Mouse (Mus musculus) heart, embryonic 15.5 days (tissue): Measurements from ENCODE around the gene Tbx5. TPM values are rescaled to one million over a fixed set of nuclear protein-coding genes. Genes with fewer than 3 reads are reported as not detected.
A peak's percentile ranks its signal among the peaks of the same experiment; 100 is the strongest.

Source experiments
- ATAC-seq: fragments of 200-750 bp; cut with Nextera tagmentation; replicated peaks from 2 replicates; pipeline ENCODE4 v1.8.0; 2017; ENCODE audit warnings: low read depth, moderate TSS enrichment; ENCODE audit not compliant: insufficient number of reproducible peaks, insufficient read depth, low FRiP score
- H3K27ac ChIP-seq: fragments of 300-500 bp; sonication (generic); 2 replicates; pipeline ENCODE4 v1.5.1; 2015; ENCODE audit warnings: mild to moderate bottlenecking, inconsistent platforms
- H3K27me3 ChIP-seq: fragments of 300-500 bp; sonication (generic); 2 replicates; pipeline ENCODE4 v1.6.1; 2015; ENCODE audit warnings: inconsistent platforms
- H3K36me3 ChIP-seq: fragments of 300-500 bp; sonication (generic); 2 replicates; pipeline ENCODE4 v1.6.1; 2015; ENCODE audit warnings: mild to moderate bottlenecking, inconsistent platforms
- H3K4me1 ChIP-seq: fragments of 300-500 bp; sonication (generic); replicated peaks from 2 replicates; pipeline ENCODE4 v1.6.1; 2015; ENCODE audit warnings: inconsistent platforms
- H3K4me2 ChIP-seq: fragments of 300-500 bp; sonication (generic); 2 replicates; pipeline ENCODE4 v1.6.1; 2015; ENCODE audit warnings: inconsistent platforms, mild to moderate bottlenecking, moderate library complexity
- H3K4me3 ChIP-seq: fragments of 300-500 bp; sonication (generic); 2 replicates; pipeline ENCODE4 v1.5.1; 2015; ENCODE audit warnings: mild to moderate bottlenecking, inconsistent platforms
- H3K9ac ChIP-seq: fragments of 300-500 bp; sonication (generic); 2 replicates; pipeline ENCODE4 v1.6.1; 2015; ENCODE audit warnings: mild to moderate bottlenecking, inconsistent platforms
- H3K9me3 ChIP-seq: fragments of 300-500 bp; sonication (generic); replicated peaks from 2 replicates; pipeline ENCODE4 v1.6.1; 2016; ENCODE audit warnings: inconsistent platforms
- WGBS: fragments of 180-500 bp; shearing (Covaris S2); methylation state at CpG from one replicate; pipeline ENCODE4 v1.1.7; 2015; ENCODE audit warnings: mixed read lengths; 5-methylcytosine and 5-hydroxymethylcytosine counted together
- polyA plus RNA-seq: library from polyadenylated mRNA; unstranded; fragments of >200 nt; fragmentation: Nextera tagmentation; extraction: Ambion mirVana; gene quantifications from 2 replicates; pipeline ENCODE4 v1.2.1, GENCODE M21; 2015

Tbx5 gene
- polyA plus RNA-seq, 1 experiment from 2014 or later, result 30.1 TPM

- Histone ChIP-seq H3K4me1 (peaks cover 29% of the 10 kb centered on the region), H3K27ac (peak overlapping the region; percentile 91), H3K4me3 (peak overlapping the region; percentile 60), H3K4me2 (peak overlapping the region; percentile 73), H3K9me3 (no peaks in the 10 kb centered on the region), H3K9ac (peak overlapping the region; percentile 71), H3K36me3 (no peaks in the 10 kb centered on the region), H3K27me3 (peaks cover 12% of the 10 kb centered on the region; the same call in 1 of the 2 replicates)
- 3% methylated on average over 30 of the region's 30 CpGs for WGBS
- ATAC-seq, result 0 out of 2 replicates have a peak, but pooled peaks have one; percentile 8
These were observed 2.8 kb downstream of the Tbx5 start for GRCm38 (mm10) chr5:119835053-119835867.

- ATAC-seq, result no peak
- H3K27ac ChIP-seq, result peak overlapping the region; percentile 91
- peaks cover 12% of the 10 kb centered on the region; the same call in 1 of the 2 replicates for H3K27me3 ChIP-seq
These were observed 3.4 kb downstream of the Tbx5 start for GRCm38 (mm10) chr5:119835868-119836209.

GRCm38 (mm10) chr5:119836618-119837305 lies 4.3 kb downstream of the Tbx5 start:
- Histone ChIP-seq H3K36me3 (no peaks in the 10 kb centered on the region), H3K4me3 (peak overlapping the region; percentile 60), H3K27me3 (peaks cover 16% of the 10 kb centered on the region), H3K27ac (peak overlapping the region; percentile 91), H3K9me3 (no peaks in the 10 kb centered on the region), H3K4me1 (peaks cover 26% of the 10 kb centered on the region), H3K4me2 (peak overlapping the region; percentile 73), H3K9ac (peak overlapping the region; percentile 72)
- ATAC-seq, result no peak
- 2% methylated on average over 28 of the region's 28 CpGs for WGBS

More at GRCm38 (mm10) chr5:119835868-119836209, 3.4 kb downstream of the Tbx5 start:
- Histone ChIP-seq H3K4me2 (peak overlapping the region; percentile 73), H3K4me1 (peaks cover 30% of the 10 kb centered on the region), H3K36me3 (no peaks in the 10 kb centered on the region), H3K9me3 (no peaks in the 10 kb centered on the region), H3K4me3 (peak overlapping the region; percentile 60), H3K9ac (peak overlapping the region; percentile 71)
- 3% methylated on average over 12 of the region's 12 CpGs for WGBS

- H3K4me1 ChIP-seq, result peaks cover 29% of the 10 kb centered on the region
- 8% methylated on average over 19 of the region's 19 CpGs for WGBS
These were observed 4.8 kb downstream of the Tbx5 start for GRCm38 (mm10) chr5:119837306-119837675.

GRCm38 (mm10) chr5:119837861-119838260 lies 5.4 kb downstream of the Tbx5 start:
- H3K27me3 ChIP-seq, result peaks cover 22% of the 10 kb centered on the region
- peak overlapping the region; percentile 60 for H3K4me3 ChIP-seq
- peak overlapping the region; percentile 73 for H3K4me2 ChIP-seq
- peak overlapping the region; percentile 72 for H3K27ac ChIP-seq
- 24% methylated on average over 3 of the region's 3 CpGs for WGBS
- no peak for ATAC-seq
- no peaks in the 10 kb centered on the region for H3K9me3 ChIP-seq
- H3K4me1 ChIP-seq, result peaks cover 29% of the 10 kb centered on the region
- peak overlapping the region; percentile 65 for H3K9ac ChIP-seq
- H3K36me3 ChIP-seq, result no peaks in the 10 kb centered on the region

More at GRCm38 (mm10) chr5:119837306-119837675, 4.8 kb downstream of the Tbx5 start:
- H3K27ac ChIP-seq, result peak overlapping the region; percentile 91
- H3K9me3 ChIP-seq, result no peaks in the 10 kb centered on the region
- H3K36me3 ChIP-seq, result no peaks in the 10 kb centered on the region
- peak overlapping the region; percentile 73 for H3K4me2 ChIP-seq
- H3K9ac ChIP-seq, result peak overlapping the region; percentile 72
- H3K27me3 ChIP-seq, result peaks cover 22% of the 10 kb centered on the region
- H3K4me3 ChIP-seq, result peak overlapping the region; percentile 60
- no peak for ATAC-seq

- peaks cover 35% of the 10 kb centered on the region for H3K4me1 ChIP-seq
- H3K27ac ChIP-seq, result peak overlapping the region; percentile 72
- no peaks in the 10 kb centered on the region for H3K9me3 ChIP-seq
- H3K9ac ChIP-seq, result peak overlapping the region; percentile 65
- H3K36me3 ChIP-seq, result no peaks in the 10 kb centered on the region
- H3K27me3 ChIP-seq, result peaks cover 24% of the 10 kb centered on the region
- ATAC-seq, result no peak
- H3K4me2 ChIP-seq, result peak overlapping the region; percentile 73
- H3K4me3 ChIP-seq, result peak overlapping the region; percentile 60
- WGBS, result 34% methylated on average over 7 of the region's 7 CpGs
These were observed 6.0 kb downstream of the Tbx5 start for GRCm38 (mm10) chr5:119838441-119838840.

- peaks cover 35% of the 10 kb centered on the region for H3K4me1 ChIP-seq
- H3K36me3 ChIP-seq, result no peaks in the 10 kb centered on the region
These were observed 6.7 kb downstream of the Tbx5 start for GRCm38 (mm10) chr5:119839156-119839555.

GRCm38 (mm10) chr5:119839616-119840368 lies 7.3 kb downstream of the Tbx5 start:
- no peak for ATAC-seq

More at GRCm38 (mm10) chr5:119839156-119839555, 6.7 kb downstream of the Tbx5 start:
- H3K27me3 ChIP-seq, result peaks cover 23% of the 10 kb centered on the region
- WGBS, result 9% methylated on average over 16 of the region's 16 CpGs
- peak overlapping the region; percentile 73 for H3K4me2 ChIP-seq
- peak overlapping the region; percentile 65 for H3K9ac ChIP-seq
- H3K4me3 ChIP-seq, result peak overlapping the region; percentile 60
- no peak for ATAC-seq
- peak overlapping the region; percentile 72 for H3K27ac ChIP-seq
- H3K9me3 ChIP-seq, result no peaks in the 10 kb centered on the region

GRCm38 (mm10) chr5:119840404-119840803 lies 7.9 kb downstream of the Tbx5 start:
- no peaks in the 10 kb centered on the region for H3K36me3 ChIP-seq
- H3K4me2 ChIP-seq, result peak overlapping the region; percentile 73
- no peaks in the 10 kb centered on the region for H3K9me3 ChIP-seq
- peak overlapping the region; percentile 65 for H3K9ac ChIP-seq
- H3K4me3 ChIP-seq, result peak overlapping the region; percentile 60
- peak overlapping the region; percentile 72 for H3K27ac ChIP-seq
- H3K27me3 ChIP-seq, result peaks cover 22% of the 10 kb centered on the region
- WGBS, result 12% methylated on average over 7 of the region's 7 CpGs
- ATAC-seq, result no peak
- peaks cover 46% of the 10 kb centered on the region for H3K4me1 ChIP-seq

More at GRCm38 (mm10) chr5:119839616-119840368, 7.3 kb downstream of the Tbx5 start:
- Histone ChIP-seq H3K36me3 (no peaks in the 10 kb centered on the region), H3K9me3 (no peaks in the 10 kb centered on the region), H3K27ac (peak overlapping the region; percentile 72), H3K4me1 (peaks cover 40% of the 10 kb centered on the region), H3K27me3 (peaks cover 22% of the 10 kb centered on the region), H3K9ac (peak overlapping the region; percentile 65), H3K4me2 (peak overlapping the region; percentile 73), H3K4me3 (peak overlapping the region; percentile 60)
- WGBS, result 4% methylated on average over 34 of the region's 34 CpGs

- Histone ChIP-seq H3K27me3 (peaks cover 20% of the 10 kb centered on the region), H3K27ac (peak overlapping the region; percentile 29), H3K4me3 (peak overlapping the region; percentile 17; the same call in 1 of the 2 replicates), H3K9ac (no peak overlapping the region), H3K9me3 (no peaks in the 10 kb centered on the region), H3K4me2 (peak overlapping the region; percentile 44), H3K36me3 (0 out of 2 replicates have a peak, but pooled peaks cover 1% of the 10 kb centered on the region), H3K4me1 (peaks cover 50% of the 10 kb centered on the region)
- 34% methylated on average over 26 of the region's 26 CpGs for WGBS
- ATAC-seq, result no peak
These were observed 9.4 kb downstream of the Tbx5 start for GRCm38 (mm10) chr5:119841634-119842420.
